Mouse (Mus musculus): ENCODE data around the gene Cpd. TPM values are rescaled to one million over a fixed set of nuclear protein-coding genes. Genes with fewer than 3 reads are reported as not detected.

Cpd gene
- polyA plus RNA-seq, 1 experiment: 17.6 TPM

DNA sequence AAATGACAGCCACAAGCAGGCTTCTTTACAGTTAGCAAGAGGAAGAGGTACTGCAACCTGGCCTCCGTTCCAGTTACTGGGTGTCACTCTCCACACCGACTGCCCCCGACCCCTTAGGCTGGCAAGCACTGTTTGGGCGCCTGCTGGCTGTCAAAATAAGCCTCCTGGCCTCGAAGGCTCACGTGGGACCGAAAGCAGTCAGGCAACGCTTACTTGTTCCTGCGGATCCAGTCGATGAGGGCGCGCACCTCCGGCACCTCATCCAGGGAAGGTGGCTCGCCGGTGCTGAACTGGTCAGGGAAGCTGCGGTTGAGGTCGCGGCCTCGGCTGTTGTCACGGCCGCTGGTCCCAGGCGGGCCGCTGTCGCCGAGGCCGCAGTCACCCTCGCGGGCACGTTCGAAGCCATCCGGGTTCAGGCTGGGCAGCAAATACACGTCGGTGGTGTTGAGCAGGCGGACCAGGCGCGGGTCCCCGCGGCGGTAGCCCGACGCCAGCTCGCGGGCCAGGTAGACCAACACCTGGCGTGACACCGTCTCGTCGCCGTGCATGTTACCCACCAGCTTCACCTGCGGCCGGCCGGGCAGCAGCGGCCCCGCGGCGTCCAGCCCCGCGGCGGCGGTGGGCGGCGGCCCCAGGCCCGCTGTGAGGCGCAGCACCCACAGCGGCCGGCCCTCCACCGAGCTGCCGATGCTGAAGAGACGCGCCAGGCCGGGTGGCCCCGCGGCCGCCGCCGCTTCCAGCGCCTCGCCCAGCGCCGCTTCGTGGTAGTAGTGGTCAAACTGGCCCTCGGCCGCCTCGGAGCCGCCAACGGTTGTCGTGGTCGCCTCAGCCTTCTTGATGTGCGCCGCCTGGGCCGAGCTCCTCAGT lies 574 bp downstream of the Cpd start:
- Histone ChIP-seq H3K4me3 (peak overlapping the region; percentile 49), H3K36me3 (ENCODE audit: control insufficient read depth, insufficient read depth) (no peaks in the 10 kb centered on the region), H3K4me2 (ENCODE audit: low read depth) (peak overlapping the region; percentile 98), H3K27me3 (ENCODE audit: control insufficient read depth, insufficient read depth, insufficient read length) (no peaks in the 10 kb centered on the region), H3K79me2 (ENCODE audit: control insufficient read depth, insufficient read depth) (peaks cover 41% of the 10 kb centered on the region), H3ac (ENCODE audit: control insufficient read depth, insufficient read length) (peak overlapping the region; percentile 73)
- TF ChIP-seq POLR2A (IDR thresholded peaks at IDR 0.05; ENCODE audit: insufficient read length, low read depth): no peak
- no peak for TF ChIP-seq CEBPB (IDR thresholded peaks at IDR 0.05; ENCODE audit: insufficient read depth, poor library complexity, severe bottlenecking)
- peak in 1 of 3 experiments; percentile 6 for TF ChIP-seq MYOG (IDR thresholded peaks at IDR 0.05; ENCODE audit: control insufficient read depth in 1 of 3, insufficient read depth in 1 of 3, insufficient read length in 2 of 3, low read depth in 2 of 3)
- TF ChIP-seq REST (IDR thresholded peaks at IDR 0.05; ENCODE audit: insufficient read depth, insufficient read length): no peak
- no peak for TF ChIP-seq SRF (IDR thresholded peaks at IDR 0.05; ENCODE audit: control insufficient read depth, insufficient read length, low read depth)
- no peak for TF ChIP-seq TCF3 (IDR thresholded peaks at IDR 0.05; ENCODE audit: insufficient read length, low read depth)
- no peak for TF ChIP-seq E2F4 (IDR thresholded peaks at IDR 0.05; ENCODE audit: insufficient read depth)
- TF ChIP-seq MYOD1 (IDR thresholded peaks at IDR 0.05; ENCODE audit: control insufficient read depth in 1 of 3, insufficient read length in 2 of 3, low read depth in 2 of 3): peak in 1 of 3 experiments; percentile 26
- TF ChIP-seq MAX (IDR thresholded peaks at IDR 0.05; ENCODE audit: low read depth): no peak
- no peak for TF ChIP-seq POLR2AphosphoS2 (IDR thresholded peaks at IDR 0.05; ENCODE audit: insufficient read length, low read depth)
- TF ChIP-seq TCF12 (IDR thresholded peaks at IDR 0.05; ENCODE audit: insufficient read depth, poor library complexity, severe bottlenecking): no peak
- TF ChIP-seq USF1 (IDR thresholded peaks at IDR 0.05; ENCODE audit: low read depth): no peak

DNA sequence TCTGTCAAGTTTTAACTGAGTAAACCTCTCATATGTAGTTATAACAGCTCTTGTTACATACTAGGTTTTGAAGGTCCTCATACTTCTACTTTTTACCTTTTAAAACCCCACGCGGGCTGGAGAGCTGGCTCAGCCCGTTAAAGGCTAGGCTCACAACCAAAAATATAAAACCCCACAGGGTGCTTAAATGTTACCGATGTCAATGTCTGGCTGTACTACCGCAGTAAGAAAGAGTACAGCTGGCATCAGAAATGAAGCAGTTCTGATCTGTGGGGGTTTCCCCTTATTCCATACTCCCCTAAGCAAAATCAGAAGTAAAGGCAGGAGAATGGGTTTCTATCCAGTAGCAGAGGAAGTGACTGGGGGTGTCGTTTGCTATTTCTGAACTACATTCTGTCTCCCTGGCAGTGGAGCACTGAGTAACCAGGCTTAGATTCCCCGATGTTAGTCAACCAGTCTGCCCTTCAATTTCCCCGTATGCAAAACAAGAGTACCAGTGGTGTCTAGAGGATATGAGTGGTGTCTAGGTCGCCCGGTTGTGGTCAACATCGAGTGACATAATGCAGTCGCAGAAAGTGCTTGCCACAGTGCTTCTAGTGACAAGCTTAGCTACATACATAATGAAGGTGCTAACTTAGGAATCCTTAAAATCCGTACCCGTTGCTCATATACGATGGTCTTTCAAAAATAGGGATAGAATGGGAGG lies 1.4 kb downstream of the Cpd start:
- no peak for TF ChIP-seq CEBPB (IDR thresholded peaks at IDR 0.05; ENCODE audit: insufficient read depth, poor library complexity, severe bottlenecking)
- TF ChIP-seq E2F4 (IDR thresholded peaks at IDR 0.05; ENCODE audit: insufficient read depth): no peak
- no peak for TF ChIP-seq SRF (IDR thresholded peaks at IDR 0.05; ENCODE audit: control insufficient read depth, insufficient read length, low read depth)
- no peak for TF ChIP-seq TCF3 (IDR thresholded peaks at IDR 0.05; ENCODE audit: insufficient read length, low read depth)
- TF ChIP-seq TCF12 (IDR thresholded peaks at IDR 0.05; ENCODE audit: insufficient read depth, poor library complexity, severe bottlenecking): no peak

DNA sequence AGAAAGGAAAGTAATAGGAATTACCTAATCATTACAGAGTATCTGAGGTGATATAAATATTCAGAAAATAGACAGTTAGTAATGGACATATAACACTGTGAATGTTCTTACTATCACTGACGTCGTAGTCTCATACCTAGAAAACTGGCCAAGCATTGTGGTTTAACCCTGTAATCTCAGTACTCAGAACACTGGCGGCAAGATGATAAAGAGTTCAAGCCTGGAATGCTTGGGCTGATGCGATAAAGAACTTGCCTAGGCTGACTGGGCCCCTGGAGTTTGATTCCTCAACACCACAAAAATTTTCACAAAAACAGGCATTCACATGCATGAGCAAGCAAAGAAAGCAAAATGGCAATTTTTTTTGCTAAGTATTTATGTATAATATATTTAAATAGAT lies 8.2 kb downstream of the Cpd start:
- no peak overlapping the region for H3ac ChIP-seq (ENCODE audit: control insufficient read depth, insufficient read length)
- H3K79me2 ChIP-seq (ENCODE audit: control insufficient read depth, insufficient read depth): peaks cover 15% of the 10 kb centered on the region
- H3K4me2 ChIP-seq (ENCODE audit: low read depth): no peak overlapping the region
- peaks cover 7% of the 10 kb centered on the region for H3K36me3 ChIP-seq (ENCODE audit: control insufficient read depth, insufficient read depth)
- H3K27me3 ChIP-seq (ENCODE audit: control insufficient read depth, insufficient read depth, insufficient read length): no peaks in the 10 kb centered on the region
- no peak overlapping the region for H3K4me3 ChIP-seq
- TF ChIP-seq CEBPB (IDR thresholded peaks at IDR 0.05; ENCODE audit: insufficient read depth, poor library complexity, severe bottlenecking) (no peak), MYOG (IDR thresholded peaks at IDR 0.05; ENCODE audit: control insufficient read depth in 1 of 3, insufficient read depth in 1 of 3, insufficient read length in 2 of 3, low read depth in 2 of 3) (no peak), E2F4 (IDR thresholded peaks at IDR 0.05; ENCODE audit: insufficient read depth) (no peak), POLR2AphosphoS2 (IDR thresholded peaks at IDR 0.05; ENCODE audit: insufficient read length, low read depth) (no peak), REST (IDR thresholded peaks at IDR 0.05; ENCODE audit: insufficient read depth, insufficient read length) (no peak), POLR2A (IDR thresholded peaks at IDR 0.05; ENCODE audit: insufficient read length, low read depth) (no peak), MYOD1 (IDR thresholded peaks at IDR 0.05; ENCODE audit: control insufficient read depth in 1 of 3, insufficient read length in 2 of 3, low read depth in 2 of 3) (no peak), TCF12 (IDR thresholded peaks at IDR 0.05; ENCODE audit: insufficient read depth, poor library complexity, severe bottlenecking) (no peak), MAX (IDR thresholded peaks at IDR 0.05; ENCODE audit: low read depth) (no peak), TCF3 (IDR thresholded peaks at IDR 0.05; ENCODE audit: insufficient read length, low read depth) (no peak), SRF (IDR thresholded peaks at IDR 0.05; ENCODE audit: control insufficient read depth, insufficient read length, low read depth) (no peak), USF1 (IDR thresholded peaks at IDR 0.05; ENCODE audit: low read depth) (no peak)

More for the DNA sequence above, 1.4 kb downstream of the Cpd start:
- H3K4me3 ChIP-seq: peak overlapping the region; percentile 49
- H3K4me2 ChIP-seq (ENCODE audit: low read depth): peak overlapping the region; percentile 98
- H3K27me3 ChIP-seq (ENCODE audit: control insufficient read depth, insufficient read depth, insufficient read length): no peaks in the 10 kb centered on the region
- peaks cover 41% of the 10 kb centered on the region for H3K79me2 ChIP-seq (ENCODE audit: control insufficient read depth, insufficient read depth)
- no peaks in the 10 kb centered on the region for H3K36me3 ChIP-seq (ENCODE audit: control insufficient read depth, insufficient read depth)
- H3ac ChIP-seq (ENCODE audit: control insufficient read depth, insufficient read length): peak overlapping the region; percentile 73

DNA sequence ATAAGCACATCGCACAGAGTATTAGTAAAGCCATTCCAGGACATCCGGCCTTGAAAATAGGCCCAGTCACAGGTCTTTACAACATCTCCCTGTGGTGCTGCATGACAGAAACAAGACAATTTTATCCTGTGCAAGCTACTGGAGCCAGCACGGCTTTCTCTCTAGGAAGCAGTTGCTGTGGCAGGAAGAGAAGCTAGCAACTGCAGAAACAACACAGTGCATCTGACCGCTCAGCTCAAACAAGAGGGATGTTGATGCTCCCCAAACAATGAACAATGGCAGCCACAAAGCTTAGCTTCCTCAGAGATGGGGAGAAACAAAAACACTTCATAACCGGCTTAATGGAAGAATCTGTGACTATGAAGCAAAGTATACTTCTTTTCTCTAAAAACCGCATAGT lies 10.5 kb downstream of the Cpd start:
- H3K4me3 ChIP-seq: no peak overlapping the region
- TF ChIP-seq MYOD1 (IDR thresholded peaks at IDR 0.05; ENCODE audit: control insufficient read depth in 1 of 3, insufficient read length in 2 of 3, low read depth in 2 of 3): no peak
- no peak for TF ChIP-seq MYOG (IDR thresholded peaks at IDR 0.05; ENCODE audit: control insufficient read depth in 1 of 3, insufficient read depth in 1 of 3, insufficient read length in 2 of 3, low read depth in 2 of 3)
- TF ChIP-seq E2F4 (IDR thresholded peaks at IDR 0.05; ENCODE audit: insufficient read depth): no peak
- TF ChIP-seq REST (IDR thresholded peaks at IDR 0.05; ENCODE audit: insufficient read depth, insufficient read length): no peak
- no peak for TF ChIP-seq TCF12 (IDR thresholded peaks at IDR 0.05; ENCODE audit: insufficient read depth, poor library complexity, severe bottlenecking)
- no peak for TF ChIP-seq CEBPB (IDR thresholded peaks at IDR 0.05; ENCODE audit: insufficient read depth, poor library complexity, severe bottlenecking)
- peaks cover 7% of the 10 kb centered on the region for H3K36me3 ChIP-seq (ENCODE audit: control insufficient read depth, insufficient read depth)
- H3K27me3 ChIP-seq (ENCODE audit: control insufficient read depth, insufficient read depth, insufficient read length): no peaks in the 10 kb centered on the region
- H3K79me2 ChIP-seq (ENCODE audit: control insufficient read depth, insufficient read depth): no peaks in the 10 kb centered on the region
- H3ac ChIP-seq (ENCODE audit: control insufficient read depth, insufficient read length): no peak overlapping the region
- no peak overlapping the region for H3K4me2 ChIP-seq (ENCODE audit: low read depth)

Measured in myocyte (in vitro differentiated cells).